Mouse (Mus musculus): ENCODE data around the gene Aipl1.

DNA sequence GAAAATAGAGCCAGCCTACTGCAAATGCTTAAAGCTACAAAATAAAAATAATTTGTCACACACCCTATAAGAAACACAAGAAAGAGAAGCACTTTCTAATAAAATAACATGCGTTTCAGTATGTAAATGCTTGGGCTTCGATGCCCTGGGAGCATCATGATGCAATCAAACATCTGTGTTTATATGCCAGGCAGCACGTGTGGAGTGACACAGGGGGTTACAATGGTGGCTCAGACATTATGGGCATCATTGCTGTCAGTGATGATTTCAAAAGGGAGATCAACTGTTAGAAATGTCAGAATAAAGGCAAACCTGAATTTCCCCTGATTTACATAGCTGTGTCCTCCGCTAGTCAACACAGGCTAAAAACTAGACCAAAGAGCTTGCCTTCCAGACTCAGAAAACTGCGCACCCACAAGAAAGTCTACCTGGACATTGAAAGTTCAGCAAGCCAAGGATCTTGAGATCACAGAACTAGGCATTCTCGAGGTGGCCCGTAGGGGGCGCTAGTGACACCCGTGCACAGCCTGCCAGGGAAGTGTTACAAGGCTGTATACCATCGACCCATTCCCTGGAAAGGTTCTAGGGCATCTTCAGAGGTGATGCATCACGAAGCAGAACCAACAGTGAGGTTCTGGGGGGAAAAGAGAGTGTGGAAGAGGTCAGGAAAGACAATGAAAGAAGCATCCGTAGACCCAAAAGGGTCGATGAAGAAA, 35.0 kb downstream of the Aipl1 start:
- TF ChIP-seq EP300 (IDR thresholded peaks at IDR 0.05; ENCODE audit: low read depth) (no peak), CTCF (IDR thresholded peaks at IDR 0.05; ENCODE audit: low read depth) (peak; percentile 76)

All from liver, postnatal 0 days (tissue).